15 mouse cellular contexts compared by ENCODE assay signal in the genomic region with DNA sequence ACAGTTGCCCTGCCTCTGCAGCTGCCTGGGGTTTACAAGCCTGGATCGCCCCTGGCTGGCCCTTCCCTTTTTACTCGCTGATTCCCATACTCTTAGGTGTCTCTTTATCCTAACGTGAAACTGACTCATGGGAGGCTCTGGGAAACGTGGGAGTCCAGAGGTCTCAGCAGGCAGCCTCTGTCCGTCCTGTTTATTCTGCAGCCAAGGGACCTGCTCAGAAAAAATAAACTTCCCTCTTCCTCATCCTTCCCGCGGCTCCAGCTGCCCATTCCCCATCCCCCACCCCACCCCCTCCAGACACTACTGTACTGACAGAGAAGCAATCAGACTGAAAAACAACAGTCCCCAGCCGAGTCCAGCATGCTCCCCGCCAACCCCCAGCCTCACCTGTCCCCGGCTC. TPM values are rescaled to one million over a fixed set of nuclear protein-coding genes. Genes with fewer than 3 reads are reported as not detected.
DNase-seq lines count a peak whose midpoint lies in the region; ATAC-seq and TF ChIP-seq lines count a peak whose summit lies in the region.
"Had no signal": no experiment of that assay in that cellular context is flagged by ENCODE, and none has a peak within 500 bp of the region (broad histone marks: within the 10 kb centered on the region; RNA-seq: fewer than 3 reads in every experiment).

No protein-coding gene starts in this region.

- ATAC-seq in heart, embryonic 15.5 days (replicated peaks; ENCODE audit: insufficient number of reproducible peaks, insufficient read depth, low FRiP score, low read depth) = no peak
- no peak for ATAC-seq in midbrain, postnatal 0 days (ENCODE audit: low FRiP score)
- peak; percentile 49 for ATAC-seq in intestine, embryonic 15.5 days
- ATAC-seq in stomach, postnatal 0 days (ENCODE audit: low FRiP score, low TSS enrichment) = no peak

- peaks cover 47% of the 10 kb centered on the region for H3K36me3 ChIP-seq in heart, embryonic 15.5 days
- peaks cover 56% of the 10 kb centered on the region for H3K36me3 ChIP-seq in midbrain, embryonic 10.5 days
- peaks cover 27% of the 10 kb centered on the region for H3K36me3 ChIP-seq in midbrain, postnatal 0 days (ENCODE audit: insufficient read depth, low read length)
- peaks cover 10% of the 10 kb centered on the region; the same call in 1 of the 2 replicates for H3K36me3 ChIP-seq in intestine, embryonic 15.5 days
- no peaks in the 10 kb centered on the region; the same call in 1 of the 2 replicates for H3K36me3 ChIP-seq in stomach, postnatal 0 days (ENCODE audit: control insufficient read depth, insufficient read depth, low read length)

- TF ChIP-seq CTCF in midbrain, postnatal 0 days (IDR thresholded peaks at IDR 0.05) = no peak
- TF ChIP-seq CTCF in stomach, postnatal 0 days (IDR thresholded peaks at IDR 0.05; ENCODE audit: low read depth) = no peak

- TF ChIP-seq EP300 in stomach, postnatal 0 days (optimal IDR thresholded peaks at IDR 0.05) = no peak

- no peaks in the 10 kb centered on the region for H3K27me3 ChIP-seq in heart, embryonic 15.5 days
- H3K27me3 ChIP-seq in midbrain, embryonic 10.5 days (ENCODE audit: low read depth, poor library complexity, severe bottlenecking) = no peaks in the 10 kb centered on the region
- H3K27me3 ChIP-seq in midbrain, postnatal 0 days (ENCODE audit: insufficient read depth, low read length) = no peaks in the 10 kb centered on the region
- H3K27me3 ChIP-seq in intestine, embryonic 15.5 days (replicated peaks) = no peaks in the 10 kb centered on the region
- H3K27me3 ChIP-seq in stomach, postnatal 0 days (ENCODE audit: control insufficient read depth, insufficient read depth, low read length) = no peaks in the 10 kb centered on the region
- H3K27me3 ChIP-seq: liver, embryonic 15.5 days had no signal

- no peak overlapping the region for H3K27ac ChIP-seq in heart, embryonic 15.5 days
- H3K27ac ChIP-seq in midbrain, embryonic 10.5 days (replicated peaks) = 0 out of 2 replicates have a peak overlapping the region, but pooled peaks have one; percentile 42
- no peak overlapping the region for H3K27ac ChIP-seq in midbrain, postnatal 0 days (ENCODE audit: low read depth, low read length)
- H3K27ac ChIP-seq in intestine, embryonic 15.5 days = 0 out of 2 replicates have a peak overlapping the region, but pooled peaks have one; percentile 9
- no peak overlapping the region for H3K27ac ChIP-seq in stomach, postnatal 0 days (replicated peaks)
- H3K27ac ChIP-seq: liver, embryonic 15.5 days had no signal

- 0 out of 2 replicates have a peak overlapping the region, but pooled peaks have one; percentile 23 for H3K9ac ChIP-seq in heart, embryonic 15.5 days
- H3K9ac ChIP-seq in midbrain, postnatal 0 days (replicated peaks; ENCODE audit: low read length, poor library complexity, severe bottlenecking) = no peak overlapping the region
- H3K9ac ChIP-seq in intestine, embryonic 15.5 days = no peak overlapping the region
- peak overlapping the region; percentile 4; the same call in 1 of the 2 replicates for H3K9ac ChIP-seq in stomach, postnatal 0 days (ENCODE audit: low read length)
- H3K9ac ChIP-seq: liver, embryonic 15.5 days had no signal

- no peaks in the 10 kb centered on the region; the same call in 1 of the 2 replicates for H3K9me3 ChIP-seq in heart, embryonic 15.5 days (replicated peaks)
- peaks cover 4% of the 10 kb centered on the region; the same call in 1 of the 2 replicates for H3K9me3 ChIP-seq in midbrain, embryonic 10.5 days (replicated peaks)
- H3K9me3 ChIP-seq in midbrain, postnatal 0 days (ENCODE audit: low read length) = no peaks in the 10 kb centered on the region
- no peaks in the 10 kb centered on the region for H3K9me3 ChIP-seq in intestine, embryonic 15.5 days
- H3K9me3 ChIP-seq in stomach, postnatal 0 days (ENCODE audit: control insufficient read depth, low read length) = no peaks in the 10 kb centered on the region
- H3K9me3 ChIP-seq: liver, embryonic 15.5 days had no signal

- H3K4me2 ChIP-seq in heart, embryonic 15.5 days = no peak overlapping the region
- H3K4me2 ChIP-seq in midbrain, postnatal 0 days (ENCODE audit: low read depth, low read length, poor library complexity, severe bottlenecking) = no peak overlapping the region
- H3K4me2 ChIP-seq in intestine, embryonic 15.5 days (replicated peaks) = no peak overlapping the region
- H3K4me2 ChIP-seq in stomach, postnatal 0 days (replicated peaks; ENCODE audit: low read depth) = no peak overlapping the region
- H3K4me2 ChIP-seq: liver, embryonic 15.5 days had no signal

- H3K4me3 ChIP-seq in heart, embryonic 15.5 days = no peak overlapping the region
- H3K4me3 ChIP-seq in midbrain, embryonic 10.5 days = no peak overlapping the region
- no peak overlapping the region for H3K4me3 ChIP-seq in midbrain, postnatal 0 days (ENCODE audit: low read depth, low read length)
- no peak overlapping the region for H3K4me3 ChIP-seq in intestine, embryonic 15.5 days (replicated peaks)
- H3K4me3 ChIP-seq in stomach, postnatal 0 days (ENCODE audit: low read depth, low read length) = no peak overlapping the region
- H3K4me3 ChIP-seq: liver, embryonic 15.5 days had no signal

- 16% methylated on average over 10 of the region's 10 CpGs for WGBS in heart, embryonic 15.5 days
- 36% methylated on average over 10 of the region's 10 CpGs for WGBS in midbrain, embryonic 10.5 days
- WGBS in midbrain, postnatal 0 days = 33% methylated on average over 10 of the region's 10 CpGs
- WGBS in intestine, embryonic 15.5 days = 18% methylated on average over 10 of the region's 10 CpGs
- WGBS in stomach, postnatal 0 days = 18% methylated on average over 10 of the region's 10 CpGs

- no peak for DNase-seq in heart, adult 11 months
- DNase-seq in midbrain, embryonic 10.5 days (ENCODE audit: low spot score) = no peak
- no peak for DNase-seq in midbrain, postnatal 0 days (ENCODE audit: low spot score)
- no peak for DNase-seq in stomach, postnatal 0 days (ENCODE audit: low spot score)
- no peak for DNase-seq in thymus, adult 18-20 months
- DNase-seq: adrenal gland, postnatal 36 days; kidney, adult 11 months; left cerebral cortex, postnatal 4 days; right cerebral cortex, adult 18-20 months; thymus, adult 2 months had no signal

- H3K4me1 ChIP-seq in heart, embryonic 15.5 days (replicated peaks) = peaks cover 21% of the 10 kb centered on the region
- peaks cover 29% of the 10 kb centered on the region for H3K4me1 ChIP-seq in midbrain, embryonic 10.5 days
- H3K4me1 ChIP-seq in midbrain, postnatal 0 days (ENCODE audit: insufficient read depth, low read length) = no peaks in the 10 kb centered on the region
- peaks cover 12% of the 10 kb centered on the region for H3K4me1 ChIP-seq in intestine, embryonic 15.5 days (replicated peaks)
- H3K4me1 ChIP-seq in stomach, postnatal 0 days (replicated peaks; ENCODE audit: control insufficient read depth, insufficient read depth) = no peaks in the 10 kb centered on the region
- H3K4me1 ChIP-seq: liver, embryonic 15.5 days had no signal

RNA-seq across cellular contexts. Expression of gene Pald1, which starts 37.0 kb away (rescaled TPM):
- 21.8 and 25.9 TPM in 2 replicates for polyA plus RNA-seq in heart, embryonic 15.5 days (2015; fragmentation: Nextera tagmentation; extraction: Ambion mirVana)
- 35.8 and 36.1 TPM in 2 replicates for polyA plus RNA-seq in midbrain, embryonic 10.5 days (2016; fragmentation: Nextera tagmentation; extraction: Ambion mirVana)
- total RNA-seq in midbrain, postnatal 0 days (2014; rRNA removed) = 25.2 and 27.1 TPM in 2 replicates
- polyA plus RNA-seq in midbrain, postnatal 0 days (2015; fragmentation: Nextera tagmentation; extraction: Ambion mirVana) = 16.0 and 16.8 TPM in 2 replicates
- 14.5 and 16.3 TPM in 2 replicates for polyA plus RNA-seq in intestine, embryonic 15.5 days (2015; fragmentation: Nextera tagmentation; extraction: Ambion mirVana)
- 5.6 and 5.7 TPM in 2 replicates for polyA plus RNA-seq in stomach, postnatal 0 days (2015; fragmentation: Nextera tagmentation; extraction: Ambion mirVana)
- total RNA-seq: neutrophil, adult 5-6 weeks had no signal

RNA-seq across cellular contexts. Expression of gene Prf1, which starts 48.7 kb away (rescaled TPM):
- 0.09 TPM in 1 of 2 replicates, not detected in the other for polyA plus RNA-seq in heart, embryonic 15.5 days (2015; fragmentation: Nextera tagmentation; extraction: Ambion mirVana)
- polyA plus RNA-seq in midbrain, embryonic 10.5 days (2016; fragmentation: Nextera tagmentation; extraction: Ambion mirVana) = not detected in 2 replicates
- total RNA-seq in midbrain, postnatal 0 days (2014; rRNA removed) = not detected in 2 replicates
- polyA plus RNA-seq in midbrain, postnatal 0 days (2015; fragmentation: Nextera tagmentation; extraction: Ambion mirVana) = not detected in 2 replicates
- polyA plus RNA-seq in intestine, embryonic 15.5 days (2015; fragmentation: Nextera tagmentation; extraction: Ambion mirVana) = 0.06 TPM in 1 of 2 replicates, not detected in the other
- polyA plus RNA-seq in stomach, postnatal 0 days (2015; fragmentation: Nextera tagmentation; extraction: Ambion mirVana) = 0.05 TPM in 1 of 2 replicates, not detected in the other
- total RNA-seq: layer of hippocampus, adult 8-10 months; left cerebral cortex, postnatal 4 days had no signal

Comparison
In these comparisons a context has a peak if more than half of its experiments do, and no peak if none do; other contexts are left out.
1. H3K27ac ChIP-seq: peak in midbrain, embryonic 10.5 days (single experiment) and intestine, embryonic 15.5 days (single experiment); none in heart, embryonic 15.5 days (single experiment), midbrain, postnatal 0 days (single experiment) and stomach, postnatal 0 days (single experiment).
2. H3K9ac ChIP-seq: peak in heart, embryonic 15.5 days (single experiment) and stomach, postnatal 0 days (single experiment); none in midbrain, postnatal 0 days (single experiment) and intestine, embryonic 15.5 days (single experiment).